Mouse (Mus musculus) neural tube, embryonic 15.5 days (tissue): Measurements from ENCODE around the gene Myl12a. TPM values are rescaled to one million over a fixed set of nuclear protein-coding genes. Genes with fewer than 3 reads are reported as not detected.

Source experiments
- ATAC-seq: fragments of 200-750 bp; cut with Nextera tagmentation; 2 replicates; pipeline ENCODE4 v1.8.0; 2017; ENCODE audit warnings: mild to moderate bottlenecking, moderate TSS enrichment, moderate library complexity; ENCODE audit not compliant: low FRiP score
- H3K27ac ChIP-seq: fragments of 300-500 bp; sonication (generic); replicated peaks from 2 replicates; pipeline ENCODE4 v1.5.1; 2015; ENCODE audit warnings: mild to moderate bottlenecking, inconsistent platforms
- H3K27me3 ChIP-seq: fragments of 300-500 bp; sonication (generic); replicated peaks from 2 replicates; pipeline ENCODE4 v1.6.1; 2015; ENCODE audit warnings: inconsistent platforms
- H3K36me3 ChIP-seq: fragments of 300-500 bp; sonication (generic); 2 replicates; pipeline ENCODE4 v1.6.1; 2015; ENCODE audit warnings: inconsistent platforms
- H3K4me1 ChIP-seq: fragments of 300-500 bp; sonication (generic); 2 replicates; pipeline ENCODE4 v1.6.1; 2015; ENCODE audit warnings: inconsistent platforms
- H3K4me2 ChIP-seq: fragments of 300-500 bp; sonication (generic); 2 replicates; pipeline ENCODE4 v1.6.1; 2015; ENCODE audit warnings: inconsistent platforms, mild to moderate bottlenecking, moderate library complexity
- H3K4me3 ChIP-seq: fragments of 300-500 bp; sonication (generic); replicated peaks from 2 replicates; pipeline ENCODE4 v1.5.1; 2015; ENCODE audit warnings: mild to moderate bottlenecking, inconsistent platforms
- H3K9ac ChIP-seq: fragments of 300-500 bp; sonication (generic); replicated peaks from 2 replicates; pipeline ENCODE4 v1.6.1; 2015; ENCODE audit warnings: mild to moderate bottlenecking, inconsistent platforms
- H3K9me3 ChIP-seq: fragments of 300-500 bp; sonication (generic); replicated peaks from 2 replicates; pipeline ENCODE4 v1.6.1; 2016; ENCODE audit warnings: inconsistent platforms
- WGBS: fragments of 180-500 bp; shearing (Covaris S2); methylation state at CpG from one replicate; pipeline ENCODE4 v1.1.7; 2015; ENCODE audit warnings: mixed read lengths; 5-methylcytosine and 5-hydroxymethylcytosine counted together
- polyA plus RNA-seq: library from polyadenylated mRNA; unstranded; fragments of >200 nt; fragmentation: Nextera tagmentation; extraction: Ambion mirVana; gene quantifications from 2 replicates; pipeline ENCODE4 v1.2.1, GENCODE M21; 2015

Myl12a gene
- polyA plus RNA-seq, 1 experiment from 2014 or later: 103 TPM

- Histone ChIP-seq H3K36me3 (peaks cover 10% of the 10 kb centered on the region), H3K4me1 (peaks cover 26% of the 10 kb centered on the region), H3K4me3 (no peak overlapping the region), H3K9me3 (no peaks in the 10 kb centered on the region), H3K27me3 (no peaks in the 10 kb centered on the region), H3K4me2 (no peak overlapping the region), H3K9ac (no peak overlapping the region), H3K27ac (no peak overlapping the region)
- 75% methylated on average over 5 of the region's 5 CpGs for WGBS
- ATAC-seq: no peak
Measured at GRCm38 (mm10) chr17:70999187-70999586, 3.5 kb downstream of the Myl12a start.

- no peak overlapping the region for H3K9ac ChIP-seq
- H3K27me3 ChIP-seq: no peaks in the 10 kb centered on the region
- no peak overlapping the region for H3K27ac ChIP-seq
- H3K4me3 ChIP-seq: no peak overlapping the region
- ATAC-seq: no peak
- H3K4me2 ChIP-seq: no peak overlapping the region
- H3K36me3 ChIP-seq: peaks cover 10% of the 10 kb centered on the region
- 88% methylated on average over 9 of the region's 9 CpGs for WGBS
- no peaks in the 10 kb centered on the region for H3K9me3 ChIP-seq
- H3K4me1 ChIP-seq: peaks cover 24% of the 10 kb centered on the region
Measured at GRCm38 (mm10) chr17:70998400-70998975, 4.2 kb downstream of the Myl12a start.

GRCm38 (mm10) chr17:70997836-70998235 lies 4.8 kb downstream of the Myl12a start:
- Histone ChIP-seq H3K36me3 (peaks cover 11% of the 10 kb centered on the region), H3K4me1 (peaks cover 17% of the 10 kb centered on the region), H3K4me2 (no peak overlapping the region), H3K27ac (no peak overlapping the region), H3K4me3 (no peak overlapping the region), H3K9me3 (no peaks in the 10 kb centered on the region), H3K27me3 (no peaks in the 10 kb centered on the region), H3K9ac (no peak overlapping the region)
- 84% methylated on average over 6 of the region's 6 CpGs for whole genome bisulfite sequencing
- ATAC-seq: no peak

- H3K27me3 ChIP-seq: no peaks in the 10 kb centered on the region
- no peak overlapping the region for H3K4me3 ChIP-seq
- 96% methylated on average over 6 of the region's 6 CpGs for WGBS
- no peak overlapping the region for H3K4me2 ChIP-seq
- H3K4me1 ChIP-seq: peaks cover 15% of the 10 kb centered on the region
- H3K9me3 ChIP-seq: no peaks in the 10 kb centered on the region
- peaks cover 16% of the 10 kb centered on the region for H3K36me3 ChIP-seq
- ATAC-seq: no peak
- H3K9ac ChIP-seq: no peak overlapping the region
- no peak overlapping the region for H3K27ac ChIP-seq
Measured at GRCm38 (mm10) chr17:70995551-70995950, 7.1 kb downstream of the Myl12a start.

- H3K4me3 ChIP-seq: no peak overlapping the region
- H3K9me3 ChIP-seq: no peaks in the 10 kb centered on the region
- H3K27me3 ChIP-seq: no peaks in the 10 kb centered on the region
- peaks cover 10% of the 10 kb centered on the region for H3K4me1 ChIP-seq
- no peak for ATAC-seq
- no peak overlapping the region for H3K4me2 ChIP-seq
- WGBS: 89% methylated on average over 6 of the region's 6 CpGs
- H3K27ac ChIP-seq: no peak overlapping the region
- H3K9ac ChIP-seq: no peak overlapping the region
- H3K36me3 ChIP-seq: peaks cover 16% of the 10 kb centered on the region
Measured at GRCm38 (mm10) chr17:70994671-70995070, 8.0 kb downstream of the Myl12a start.

GRCm38 (mm10) chr17:70993385-70993807 lies 9.3 kb downstream of the Myl12a start:
- Histone ChIP-seq H3K4me1 (peaks cover 23% of the 10 kb centered on the region), H3K36me3 (peaks cover 16% of the 10 kb centered on the region), H3K9me3 (no peaks in the 10 kb centered on the region), H3K27me3 (no peaks in the 10 kb centered on the region), H3K9ac (no peak overlapping the region), H3K4me3 (no peak overlapping the region), H3K4me2 (no peak overlapping the region), H3K27ac (no peak overlapping the region)
- 36% methylated on average over 3 of the region's 3 CpGs for WGBS
- ATAC-seq: no peak

GRCm38 (mm10) chr17:70992662-70993061 lies 10.0 kb downstream of the Myl12a start:
- Histone ChIP-seq H3K4me3 (no peak overlapping the region), H3K36me3 (peaks cover 16% of the 10 kb centered on the region), H3K27ac (no peak overlapping the region), H3K27me3 (no peaks in the 10 kb centered on the region), H3K9me3 (no peaks in the 10 kb centered on the region), H3K9ac (no peak overlapping the region), H3K4me2 (no peak overlapping the region), H3K4me1 (peaks cover 30% of the 10 kb centered on the region)
- 83% methylated on average over 9 of the region's 9 CpGs for WGBS
- ATAC-seq: no peak

GRCm38 (mm10) chr17:70991706-70992625 lies 10.7 kb downstream of the Myl12a start:
- 85% methylated on average over 16 of the region's 16 CpGs for WGBS

GRCm38 (mm10) chr17:70990403-70991303 lies 12.0 kb downstream of the Myl12a start:
- Histone ChIP-seq H3K4me1 (peaks cover 36% of the 10 kb centered on the region), H3K36me3 (peaks cover 18% of the 10 kb centered on the region), H3K4me2 (peak overlapping the region; percentile 77), H3K9ac (peak overlapping the region; percentile 85), H3K4me3 (peak overlapping the region; percentile 81), H3K9me3 (no peaks in the 10 kb centered on the region), H3K27me3 (no peaks in the 10 kb centered on the region), H3K27ac (peak overlapping the region; percentile 97)
- ATAC-seq: peak; percentile 96
- WGBS: under 1% methylated on average over 70 of the region's 70 CpGs

More at GRCm38 (mm10) chr17:70991706-70992625, 10.7 kb downstream of the Myl12a start:
- Histone ChIP-seq H3K9me3 (no peaks in the 10 kb centered on the region), H3K27me3 (no peaks in the 10 kb centered on the region), H3K9ac (no peak overlapping the region), H3K27ac (no peak overlapping the region), H3K4me3 (no peak overlapping the region), H3K4me2 (no peak overlapping the region), H3K4me1 (peaks cover 34% of the 10 kb centered on the region), H3K36me3 (peaks cover 16% of the 10 kb centered on the region)
- no peak for ATAC-seq

GRCm38 (mm10) chr17:70989991-70990390 lies 12.7 kb downstream of the Myl12a start:
- Histone ChIP-seq H3K4me1 (peaks cover 36% of the 10 kb centered on the region), H3K36me3 (peaks cover 21% of the 10 kb centered on the region), H3K4me3 (peak overlapping the region; percentile 81), H3K9ac (peak overlapping the region; percentile 85), H3K27ac (peak overlapping the region; percentile 97), H3K27me3 (no peaks in the 10 kb centered on the region), H3K4me2 (peak overlapping the region; percentile 77), H3K9me3 (no peaks in the 10 kb centered on the region)
- peak; percentile 69 for ATAC-seq
- WGBS: under 1% methylated on average over 24 of the region's 24 CpGs

- Histone ChIP-seq H3K4me1 (peaks cover 36% of the 10 kb centered on the region), H3K27ac (peak overlapping the region; percentile 97; the same call in 1 of the 2 replicates), H3K9me3 (no peaks in the 10 kb centered on the region), H3K4me2 (peak overlapping the region; percentile 77), H3K9ac (peak overlapping the region; percentile 85), H3K36me3 (peaks cover 17% of the 10 kb centered on the region), H3K4me3 (peak overlapping the region; percentile 81), H3K27me3 (no peaks in the 10 kb centered on the region)
- WGBS: 52% methylated on average over 8 of the region's 8 CpGs
- peak; percentile 17; the same call in 1 of the 2 replicates for ATAC-seq
Measured at GRCm38 (mm10) chr17:70989430-70989829, 13.2 kb downstream of the Myl12a start.
